Mouse (Mus musculus) liver, postnatal 0 days (tissue): Measurements from ENCODE around the gene Kmt2a.
A peak's percentile ranks its signal among the peaks of the same experiment; 100 is the strongest.

ENCODE experiments used
- CTCF ChIP-seq: sonication (generic); IDR thresholded peaks from 2 replicates; pipeline ENCODE4 v1.5.1; 2016; ENCODE audit warnings: antibody characterized with exemption, low read depth
- EP300 ChIP-seq: IDR thresholded peaks from 2 replicates; pipeline ENCODE4 v1.6.1; 2016; ENCODE audit warnings: antibody characterized with exemption, low read depth, mild to moderate bottlenecking

DNA sequence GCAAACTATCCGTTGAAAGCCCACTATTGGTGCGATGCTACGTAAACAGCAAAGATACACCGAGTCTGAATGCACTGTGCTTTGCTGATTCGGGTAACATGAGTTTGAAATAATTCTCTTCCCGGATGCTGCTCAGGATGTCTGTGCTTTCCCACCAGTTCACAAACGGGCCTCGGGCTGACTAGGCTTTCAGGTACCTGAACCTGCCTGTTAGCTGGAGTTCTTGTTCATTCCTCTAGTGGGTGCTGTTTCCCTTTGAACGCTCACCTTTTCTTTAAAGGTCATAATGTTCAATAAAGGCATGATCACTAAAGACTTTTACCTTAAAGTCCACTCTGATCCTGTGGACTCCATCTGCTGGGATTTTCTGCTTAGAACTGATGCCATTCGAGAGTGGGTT lies 39.9 kb downstream of the Kmt2a start:
- TF ChIP-seq CTCF (peak; percentile 72), EP300 (no peak)
